Mouse (Mus musculus) G1E (cell line): ENCODE data around the gene Arhgap31. TPM values are rescaled to one million over a fixed set of nuclear protein-coding genes. Genes with fewer than 3 reads are reported as not detected.

Source experiments
- ATAC-seq: 2 replicates; pipeline ENCODE4 v1.8.0; 2016; ENCODE audit warnings: mild to moderate bottlenecking; ENCODE audit not compliant: insufficient number of reproducible peaks, poor library complexity, low FRiP score, severe bottlenecking; ENCODE audit errors: extremely low read depth
- DNase-seq: peaks from one replicate; pipeline ENCODE4 v3.0.0; 2012; ENCODE audit warnings: low spot score
- H3K27me3 ChIP-seq: 2 replicates; pipeline ENCODE4 v1.6.1; 2012; ENCODE audit warnings: mild to moderate bottlenecking, low read length, inconsistent platforms; ENCODE audit not compliant: insufficient read depth
- H3K36me3 ChIP-seq: replicated peaks from 2 replicates; pipeline ENCODE3; 2012; ENCODE audit warnings: mild to moderate bottlenecking, inconsistent platforms
- H3K4me1 ChIP-seq: 2 replicates; pipeline ENCODE4 v1.6.1; 2012; ENCODE audit warnings: low read depth, low read length, inconsistent platforms, mixed read lengths; ENCODE audit not compliant: insufficient read depth
- H3K4me3 ChIP-seq: 2 replicates; pipeline ENCODE4 v1.5.1; 2012; ENCODE audit warnings: low read depth, mild to moderate bottlenecking, inconsistent platforms, low read length, moderate library complexity, mixed read lengths
- H3K9me3 ChIP-seq: replicated peaks from 2 replicates; pipeline ENCODE4 v1.6.1; 2012; ENCODE audit warnings: inconsistent platforms
- CTCF ChIP-seq: IDR thresholded peaks from 2 replicates; pipeline ENCODE4 v1.5.1; 2012; ENCODE audit warnings: low read depth, low read length, inconsistent platforms, mixed read lengths
- GATA1 ChIP-seq: IDR thresholded peaks from 2 replicates; pipeline ENCODE4 v1.6.1; 2012; ENCODE audit warnings: borderline replicate concordance, low read length, inconsistent platforms, mixed read lengths
- GATA2 ChIP-seq: IDR thresholded peaks from 2 replicates; pipeline ENCODE4 v1.6.1; 2012; ENCODE audit warnings: low read depth, low read length, inconsistent platforms, borderline replicate concordance
- POLR2AphosphoS5 ChIP-seq: IDR thresholded peaks from 2 replicates; pipeline ENCODE4 v1.6.1; 2012; ENCODE audit warnings: low read depth, low read length, inconsistent platforms; ENCODE audit not compliant: insufficient replicate concordance
- TAL1 ChIP-seq: conservative IDR thresholded peaks from 2 replicates; pipeline ENCODE4 v1.6.1; 2012; ENCODE audit warnings: low read depth, low read length, inconsistent platforms, mixed read lengths
- polyA plus RNA-seq: library from polyadenylated mRNA; stranded (reverse); fragments of >175 nt; gene quantifications from 2 replicates; pipeline ENCODE4 v1.2.3, GENCODE M21; 2012
- total RNA-seq, 2 experiments: library from RNA; stranded (forward) in 1 of 2; stranded (reverse) in 1 of 2; fragments of 200-1000 nt in 1 of 2; fragments of >200 nt in 1 of 2; fragmentation: Nextera tagmentation in 1 of 2; gene quantifications; 2 replicates each; pipeline ENCODE4 v1.2.3; 2014 to 2017

Arhgap31 gene
- total and polyA plus RNA-seq, 3 experiments = 0.01 to 0.16 TPM; not detected in 1

- H3K4me3 ChIP-seq = no peak overlapping the region
- no peak for TF ChIP-seq GATA1
- TF ChIP-seq TAL1 = no peak
- no peak for TF ChIP-seq CTCF
- TF ChIP-seq GATA2 = no peak
- no peak for TF ChIP-seq POLR2AphosphoS5
- no peaks in the 10 kb centered on the region for H3K36me3 ChIP-seq
- peaks cover 10% of the 10 kb centered on the region for H3K27me3 ChIP-seq
- H3K9me3 ChIP-seq = no peaks in the 10 kb centered on the region
- H3K4me1 ChIP-seq = peaks cover 10% of the 10 kb centered on the region
- DNase-seq = no peak
- ATAC-seq = no peak
Observed at GRCm38 (mm10) chr16:38652653-38653052, 60.4 kb downstream of the Arhgap31 start.

GRCm38 (mm10) chr16:38651721-38652231, 61.3 kb downstream of the Arhgap31 start:
- no peak overlapping the region for H3K4me3 ChIP-seq
- peaks cover 10% of the 10 kb centered on the region for H3K27me3 ChIP-seq
- ATAC-seq (no peak), DNase-seq (no peak)
- H3K9me3 ChIP-seq = no peaks in the 10 kb centered on the region
- no peak for TF ChIP-seq GATA1
- TF ChIP-seq CTCF = no peak
- no peak for TF ChIP-seq TAL1
- no peak for TF ChIP-seq POLR2AphosphoS5
- no peak for TF ChIP-seq GATA2
- no peaks in the 10 kb centered on the region for H3K36me3 ChIP-seq
- peaks cover 10% of the 10 kb centered on the region for H3K4me1 ChIP-seq

GRCm38 (mm10) chr16:38651306-38651705, 61.8 kb downstream of the Arhgap31 start:
- no peaks in the 10 kb centered on the region for H3K9me3 ChIP-seq
- no peaks in the 10 kb centered on the region for H3K36me3 ChIP-seq
- ATAC-seq (no peak), DNase-seq (no peak)
- H3K4me1 ChIP-seq = peaks cover 10% of the 10 kb centered on the region
- no peak overlapping the region for H3K4me3 ChIP-seq
- H3K27me3 ChIP-seq = peaks cover 10% of the 10 kb centered on the region
- TF ChIP-seq TAL1 (no peak), CTCF (no peak), POLR2AphosphoS5 (no peak), GATA2 (no peak), GATA1 (no peak)

- no peaks in the 10 kb centered on the region for H3K9me3 ChIP-seq
- H3K27me3 ChIP-seq = peaks cover 8% of the 10 kb centered on the region
- DNase-seq (no peak), ATAC-seq (no peak)
- H3K4me1 ChIP-seq = peaks cover 10% of the 10 kb centered on the region
- H3K4me3 ChIP-seq = no peak overlapping the region
- TF ChIP-seq GATA2 (no peak), CTCF (no peak), GATA1 (no peak), POLR2AphosphoS5 (no peak), TAL1 (no peak)
- no peaks in the 10 kb centered on the region for H3K36me3 ChIP-seq
Observed at GRCm38 (mm10) chr16:38649431-38649827, 63.6 kb downstream of the Arhgap31 start.

- peaks cover 10% of the 10 kb centered on the region for H3K4me1 ChIP-seq
- H3K36me3 ChIP-seq = no peaks in the 10 kb centered on the region
- no peaks in the 10 kb centered on the region for H3K9me3 ChIP-seq
- H3K4me3 ChIP-seq = no peak overlapping the region
- ATAC-seq (no peak), DNase-seq (no peak)
- TF ChIP-seq TAL1 (no peak), GATA2 (no peak), POLR2AphosphoS5 (no peak), CTCF (no peak), GATA1 (no peak)
- H3K27me3 ChIP-seq = peaks cover 7% of the 10 kb centered on the region
Observed at GRCm38 (mm10) chr16:38648783-38649430, 64.2 kb downstream of the Arhgap31 start.

- H3K27me3 ChIP-seq = peaks cover 7% of the 10 kb centered on the region
- H3K36me3 ChIP-seq = no peaks in the 10 kb centered on the region
- TF ChIP-seq POLR2AphosphoS5 (no peak), GATA1 (no peak), CTCF (no peak), GATA2 (no peak), TAL1 (no peak)
- no peak for ATAC-seq
- H3K4me1 ChIP-seq = peaks cover 2% of the 10 kb centered on the region; the same call in 1 of the 2 replicates
- no peak for DNase-seq
- no peaks in the 10 kb centered on the region for H3K9me3 ChIP-seq
- H3K4me3 ChIP-seq = no peak overlapping the region
Observed at GRCm38 (mm10) chr16:38648155-38648554, 64.9 kb downstream of the Arhgap31 start.

GRCm38 (mm10) chr16:38644455-38644854, 68.6 kb downstream of the Arhgap31 start:
- TF ChIP-seq CTCF (no peak), POLR2AphosphoS5 (no peak), GATA1 (no peak), GATA2 (no peak), TAL1 (no peak)
- H3K9me3 ChIP-seq = no peaks in the 10 kb centered on the region
- peaks cover 7% of the 10 kb centered on the region for H3K27me3 ChIP-seq
- no peak for DNase-seq
- no peaks in the 10 kb centered on the region for H3K4me1 ChIP-seq
- ATAC-seq = no peak
- H3K36me3 ChIP-seq = no peaks in the 10 kb centered on the region
- H3K4me3 ChIP-seq = no peak overlapping the region
